Mouse (Mus musculus) CD4-positive, CD25-positive, alpha-beta regulatory T cell, adult 2 months (primary cell): Measurements from ENCODE around the gene 1700034I23Rik.
"Not testable (repeated sequence)": the region's sequence is repeated elsewhere in the genome, so short reads cannot be mapped to it uniquely, and the experiment has no call there.

Experiments
- DNase-seq: peaks from one replicate; pipeline ENCODE4 v3.0.0-alpha.2; 2012; ENCODE audit warnings: low read depth, low spot score

Gene 1700034I23Rik

GRCm38 (mm10) chr3:40902443-40902842 lies at the start of gene 1700034I23Rik:
Gene 1700034I23Rik (minus strand): TSS chr3:40902543.
- not testable (repeated sequence) for DNase-seq

DNA sequence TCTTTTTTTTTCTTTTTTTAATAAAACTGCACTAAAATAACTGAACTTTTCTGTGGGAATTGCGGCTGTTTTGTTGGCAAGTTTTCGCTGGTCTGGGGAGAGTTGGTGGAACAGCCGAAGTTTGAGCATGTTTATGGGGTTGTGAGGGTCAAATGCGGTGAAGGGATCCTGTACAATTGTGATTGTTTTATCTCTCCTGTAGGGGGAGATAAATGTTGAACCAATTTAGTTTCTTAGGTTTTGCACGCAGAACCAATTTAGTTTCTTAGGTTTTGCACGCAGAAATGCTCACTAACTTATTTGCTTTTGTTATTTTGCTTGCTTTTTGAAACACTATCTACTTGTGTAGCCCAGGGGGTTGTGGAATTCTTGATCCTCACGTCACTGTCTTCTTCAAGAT lies 49.0 kb upstream of the 1700034I23Rik start:
- peak; percentile 62 for DNase-seq

DNA sequence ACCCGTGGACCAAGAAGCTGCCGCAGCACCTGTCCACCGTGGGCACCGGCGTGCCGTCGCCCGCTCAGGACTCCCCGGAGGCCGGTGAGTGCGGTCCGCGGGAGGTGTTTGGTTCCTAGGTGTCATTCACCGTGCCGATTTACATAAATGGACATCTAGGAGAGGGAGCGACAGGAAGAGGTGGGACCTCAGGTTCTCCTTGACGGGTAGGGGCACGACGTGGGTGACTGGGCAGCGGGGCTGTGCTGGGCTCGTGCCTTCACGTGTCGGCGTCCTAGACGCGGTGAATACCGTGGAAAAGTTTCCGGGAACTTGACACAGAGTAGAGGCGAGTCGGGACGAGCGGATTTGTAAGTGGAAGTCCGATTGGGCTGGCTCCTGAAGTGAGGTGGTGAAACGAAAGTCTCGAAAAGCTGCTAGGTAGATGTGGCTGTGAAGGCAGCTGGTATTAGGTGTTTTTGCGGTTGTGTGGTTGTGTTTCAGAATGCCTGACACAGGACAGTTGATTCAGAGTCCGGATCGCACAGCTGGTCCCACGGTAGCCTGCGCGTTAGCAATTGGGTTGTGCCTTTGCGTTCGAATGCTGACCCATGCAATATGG lies 48.4 kb upstream of the 1700034I23Rik start:
- peak; percentile 65 for DNase-seq

- peak; percentile 72 for DNase-seq
Measured at GRCm38 (mm10) chr3:40949903-40950600, 47.7 kb upstream of the 1700034I23Rik start.

- DNase-seq, result peak; percentile 100
Measured at GRCm38 (mm10) chr3:40949170-40949902, 47.0 kb upstream of the 1700034I23Rik start, which contains the start of gene Larp1b. Gene Larp1b (plus strand): TSS chr3:40949828.

DNA sequence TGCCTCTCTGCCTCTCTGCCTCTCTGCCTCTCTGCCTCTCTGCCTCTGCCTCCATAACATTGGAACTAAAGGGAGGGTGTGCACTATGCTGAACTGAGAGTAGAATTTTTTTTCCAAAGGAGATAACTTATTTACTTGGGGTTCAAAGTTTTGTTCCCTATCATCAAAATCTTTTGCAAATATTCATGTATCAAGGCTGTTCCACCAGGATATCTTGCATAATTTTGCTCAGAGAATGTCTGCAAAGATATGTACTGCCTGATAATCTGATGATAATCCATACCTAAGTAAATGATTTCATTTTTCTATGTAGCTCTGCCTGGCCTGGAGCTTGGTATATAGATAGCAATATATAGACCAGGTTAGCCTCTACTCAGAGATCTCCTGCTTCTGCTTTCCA lies 36.7 kb upstream of the 1700034I23Rik start:
- no peak for DNase-seq

DNA sequence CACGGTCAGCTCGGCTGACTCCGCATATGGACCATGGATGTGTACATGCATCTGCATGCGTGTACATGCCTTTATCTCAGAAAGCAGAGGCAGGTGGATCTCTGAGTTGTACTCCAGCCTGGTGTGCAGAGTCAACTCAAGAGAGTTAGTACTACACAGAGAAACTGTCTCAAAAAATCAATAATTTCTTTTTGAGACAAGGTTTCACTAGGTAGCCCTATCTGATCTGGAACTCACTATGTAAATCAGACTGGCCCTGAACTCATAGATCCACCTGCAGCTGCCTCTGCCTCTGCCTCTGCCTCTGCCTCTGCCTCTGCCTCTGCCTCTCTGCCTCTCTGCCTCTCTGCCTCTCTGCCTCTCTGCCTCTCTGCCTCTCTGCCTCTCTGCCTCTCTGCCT lies 36.2 kb upstream of the 1700034I23Rik start:
- DNase-seq, result no peak

- DNase-seq, result no peak
Measured at GRCm38 (mm10) chr3:40938189-40938588, 35.8 kb upstream of the 1700034I23Rik start.

DNA sequence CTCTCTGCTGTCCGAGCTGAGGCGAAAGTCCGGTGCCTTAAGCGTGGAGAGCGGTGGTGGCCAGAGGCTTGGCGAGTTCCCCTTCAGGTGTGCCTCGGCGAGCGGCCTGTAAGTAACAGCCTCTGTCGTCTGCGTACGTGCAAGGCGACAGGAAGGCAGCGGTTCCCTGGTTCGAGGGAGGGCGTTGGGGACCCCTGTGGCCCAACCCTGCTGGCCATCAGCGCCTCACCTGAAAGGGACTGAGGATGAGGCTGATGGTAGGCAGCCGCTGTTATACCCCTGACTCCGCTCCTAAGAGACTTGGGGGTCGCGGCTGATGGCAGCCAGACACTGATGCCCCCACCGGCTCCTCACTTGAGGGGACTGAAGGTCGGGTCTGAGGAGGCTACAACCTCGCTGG lies 8.0 kb downstream of the 1700034I23Rik start:
- peak; percentile 55 for DNase-seq

DNA sequence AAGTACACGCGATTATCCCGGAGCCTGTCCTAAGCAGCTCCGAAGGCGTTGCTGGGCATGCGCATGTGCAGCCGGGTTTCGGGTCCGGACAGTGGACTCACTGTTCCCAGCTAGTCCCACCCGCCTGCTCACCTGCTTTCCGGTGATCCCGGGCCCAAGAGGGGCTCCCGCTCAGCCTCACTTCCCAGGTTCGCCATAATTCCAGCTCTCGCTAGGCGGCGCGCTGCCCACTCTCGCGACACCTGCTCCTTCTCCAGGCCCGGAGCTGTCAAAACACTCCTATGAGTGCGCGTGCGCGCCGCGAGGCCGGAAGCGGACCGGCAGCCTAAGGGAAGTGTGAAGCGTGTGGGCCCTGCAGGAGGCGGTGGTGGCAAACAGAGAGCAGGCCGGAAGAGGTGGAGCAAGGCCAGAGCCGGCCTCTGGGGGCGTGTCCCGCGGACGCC lies 8.5 kb downstream of the 1700034I23Rik start:
- DNase-seq, result peak; percentile 99

GRCm38 (mm10) chr3:40853123-40853738 lies 49.1 kb downstream of the 1700034I23Rik start:
- peak; percentile 15 for DNase-seq
